Comparison of ENCODE assay signal across 10 mouse cellular contexts in the genomic region with DNA sequence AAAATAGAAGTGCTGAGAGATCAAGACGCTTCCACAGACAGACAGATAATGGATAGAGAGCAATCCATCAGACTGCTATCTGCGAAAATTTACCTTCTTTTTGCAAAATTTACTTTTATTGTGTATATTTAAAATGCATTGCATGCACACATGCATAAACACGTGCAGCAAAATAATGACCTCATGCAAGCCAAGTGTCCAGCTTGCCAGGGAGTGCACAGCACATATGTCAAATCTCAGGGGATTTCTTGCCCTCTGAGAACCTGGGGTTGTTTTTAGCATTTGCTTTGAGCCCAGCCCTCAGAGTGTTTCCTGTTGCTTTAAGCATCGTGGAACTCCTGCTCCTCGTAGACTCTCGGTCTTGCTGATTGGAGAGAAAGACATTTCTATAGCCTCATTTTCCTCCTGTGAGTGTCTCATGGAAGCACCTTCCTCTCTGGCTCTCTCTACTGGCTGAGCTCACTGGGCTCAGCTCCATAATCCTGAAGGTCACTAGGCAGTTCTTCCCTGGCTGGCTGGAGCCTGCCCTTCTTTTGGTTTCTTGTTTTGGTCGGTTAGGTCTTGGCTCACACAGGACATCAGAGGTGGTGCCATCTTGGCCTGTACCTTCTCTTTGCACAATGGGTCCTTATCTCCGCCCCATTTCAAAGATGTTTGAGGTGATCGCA.
DNase-seq lines count a peak whose midpoint lies in the region; ATAC-seq and TF ChIP-seq lines count a peak whose summit lies in the region.
"Had no signal": no experiment of that assay in that cellular context is flagged by ENCODE, and none has a peak within 500 bp of the region (broad histone marks: within the 10 kb centered on the region; RNA-seq: fewer than 3 reads in every experiment).

No protein-coding gene starts in this region.

- H3K4me3 ChIP-seq in gastrocnemius, adult 2 months, result no peak overlapping the region; the same call in 1 of the 2 replicates
- H3K4me3 ChIP-seq in lung, embryonic 15.5 days, result no peak overlapping the region
- H3K4me3 ChIP-seq: heart, embryonic 15.5 days; limb, embryonic 12.5 days had no signal

- H3K9ac ChIP-seq in lung, embryonic 15.5 days, result no peak overlapping the region
- H3K9ac ChIP-seq: heart, embryonic 15.5 days; limb, embryonic 12.5 days had no signal

- ATAC-seq in lung, embryonic 15.5 days (ENCODE audit: borderline replicate concordance, extremely low read depth, low FRiP score, low TSS enrichment), result no peak

- no peaks in the 10 kb centered on the region for H3K27me3 ChIP-seq in lung, embryonic 15.5 days
- H3K27me3 ChIP-seq: heart, embryonic 15.5 days; limb, embryonic 12.5 days had no signal

- H3K4me2 ChIP-seq in lung, embryonic 15.5 days, result no peak overlapping the region
- H3K4me2 ChIP-seq: heart, embryonic 15.5 days; limb, embryonic 12.5 days had no signal

- H3K4me1 ChIP-seq in lung, embryonic 15.5 days, result peaks cover 15% of the 10 kb centered on the region
- H3K4me1 ChIP-seq: limb, embryonic 12.5 days had no signal

- no peaks in the 10 kb centered on the region for H3K36me3 ChIP-seq in lung, embryonic 15.5 days
- H3K36me3 ChIP-seq: heart, embryonic 15.5 days; limb, embryonic 12.5 days had no signal

- H3K9me3 ChIP-seq in lung, embryonic 15.5 days, result no peaks in the 10 kb centered on the region
- H3K9me3 ChIP-seq: heart, embryonic 15.5 days; limb, embryonic 12.5 days had no signal

- peak overlapping the region; percentile 62 for H3K27ac ChIP-seq in gastrocnemius, adult 2 months
- H3K27ac ChIP-seq in lung, embryonic 15.5 days, result peak overlapping the region; percentile 27; the same call in 1 of the 2 replicates
- H3K27ac ChIP-seq: heart, embryonic 15.5 days; limb, embryonic 12.5 days had no signal

- 69% methylated on average over 9 of the region's 9 CpGs for WGBS in lung, embryonic 15.5 days

- intact Hi-C loops in gastrocnemius, adult 2 months (cut with DNase I), result no loop called here
- intact Hi-C loops in gastrocnemius, postnatal 36 days (cut with DNase I), result no loop called here

- TF ChIP-seq CTCF in gastrocnemius, adult 2 months (IDR thresholded peaks at IDR 0.05), result no peak

- DNase-seq in gastrocnemius, adult 2 months, result peak; percentile 60
- DNase-seq in gastrocnemius, postnatal 36 days, result no peak
- DNase-seq in lung, postnatal 25 days (ENCODE audit: low spot score), result no peak
- DNase-seq in cerebellum, postnatal 14 days, result peak; percentile 51 to 60
- DNase-seq in skeletal muscle tissue, adult 2 months (ENCODE audit: low read depth, low spot score), result peak; percentile 59
- DNase-seq in thymus, postnatal 25 days, result no peak
- DNase-seq in urinary bladder, postnatal 10 days (ENCODE audit: low spot score), result no peak

Comparison
In these comparisons a context has a peak if more than half of its experiments do, and no peak if none do; other contexts are left out.
1. DNase-seq: peak in gastrocnemius, adult 2 months (single experiment), cerebellum, postnatal 14 days (2 of 2) and skeletal muscle tissue, adult 2 months (single experiment); none in gastrocnemius, postnatal 36 days (0 of 2), lung, postnatal 25 days (single experiment), thymus, postnatal 25 days (single experiment) and urinary bladder, postnatal 10 days (single experiment).